Mouse (Mus musculus): ENCODE measurements around the gene Ddr2. TPM values are rescaled to one million over a fixed set of nuclear protein-coding genes. Genes with fewer than 3 reads are reported as not detected.
"Not testable (repeated sequence)": the region's sequence is repeated elsewhere in the genome, so short reads cannot be mapped to it uniquely, and the experiment has no call there.

The Ddr2 gene
- polyA plus RNA-seq, 1 experiment from 2014 or later, result 91.8 TPM

GRCm38 (mm10) chr1:170008432-170009220, 101.9 kb downstream of the Ddr2 start:
- Histone ChIP-seq H3K4me1 (no peaks in the 10 kb centered on the region), H3K9me3 (replicated peaks) (no peaks in the 10 kb centered on the region), H3K4me3 (no peak overlapping the region), H3K36me3 (peaks cover 53% of the 10 kb centered on the region), H3K27ac (no peak overlapping the region), H3K27me3 (ENCODE audit: low read depth, poor library complexity, severe bottlenecking) (no peaks in the 10 kb centered on the region)
- no peak for DNase-seq (ENCODE audit: low spot score)
- WGBS, result 69% methylated on average over 13 of the region's 13 CpGs

GRCm38 (mm10) chr1:170006516-170006915, 104.0 kb downstream of the Ddr2 start:
- peaks cover 66% of the 10 kb centered on the region for H3K36me3 ChIP-seq
- 58% methylated on average over 5 of the region's 5 CpGs for WGBS
- no peaks in the 10 kb centered on the region for H3K9me3 ChIP-seq (replicated peaks)
- no peak overlapping the region for H3K4me3 ChIP-seq
- H3K4me1 ChIP-seq, result no peaks in the 10 kb centered on the region
- peak overlapping the region; percentile 14; the same call in 1 of the 2 replicates for H3K27ac ChIP-seq
- H3K27me3 ChIP-seq (ENCODE audit: low read depth, poor library complexity, severe bottlenecking), result no peaks in the 10 kb centered on the region
- no peak for DNase-seq (ENCODE audit: low spot score)

GRCm38 (mm10) chr1:170005297-170005696, 105.3 kb downstream of the Ddr2 start:
- Histone ChIP-seq H3K27ac (no peak overlapping the region), H3K4me3 (no peak overlapping the region), H3K36me3 (peaks cover 66% of the 10 kb centered on the region), H3K4me1 (no peaks in the 10 kb centered on the region), H3K27me3 (ENCODE audit: low read depth, poor library complexity, severe bottlenecking) (no peaks in the 10 kb centered on the region), H3K9me3 (replicated peaks) (no peaks in the 10 kb centered on the region)
- DNase-seq (ENCODE audit: low spot score), result no peak
- 80% methylated on average over 3 of the region's 3 CpGs for WGBS

- not testable (repeated sequence) for H3K27me3 ChIP-seq (ENCODE audit: low read depth, poor library complexity, severe bottlenecking); H3K27ac ChIP-seq; H3K9me3 ChIP-seq (replicated peaks); DNase-seq (ENCODE audit: low spot score); H3K4me3 ChIP-seq; H3K4me1 ChIP-seq
- peaks cover 78% of the 10 kb centered on the region for H3K36me3 ChIP-seq
- 93% methylated on average over 6 of the region's 6 CpGs for WGBS
These were observed 116.7 kb downstream of the Ddr2 start for GRCm38 (mm10) chr1:169993901-169994300.

GRCm38 (mm10) chr1:169986166-169986565, 124.4 kb downstream of the Ddr2 start:
- Histone ChIP-seq H3K9me3 (replicated peaks) (no peaks in the 10 kb centered on the region), H3K4me3 (no peak overlapping the region), H3K27ac (no peak overlapping the region), H3K27me3 (ENCODE audit: low read depth, poor library complexity, severe bottlenecking) (no peaks in the 10 kb centered on the region), H3K4me1 (no peaks in the 10 kb centered on the region), H3K36me3 (peaks cover 76% of the 10 kb centered on the region)
- 75% methylated on average over 1 of the region's 1 CpGs for WGBS
- no peak for DNase-seq (ENCODE audit: low spot score)

- no peaks in the 10 kb centered on the region for H3K9me3 ChIP-seq (replicated peaks)
- H3K4me1 ChIP-seq, result no peaks in the 10 kb centered on the region
- no peak for DNase-seq (ENCODE audit: low spot score)
- no peak overlapping the region for H3K4me3 ChIP-seq
- H3K27me3 ChIP-seq (ENCODE audit: low read depth, poor library complexity, severe bottlenecking), result no peaks in the 10 kb centered on the region
- H3K27ac ChIP-seq, result no peak overlapping the region
- 90% methylated on average over 4 of the region's 4 CpGs for WGBS
- peaks cover 66% of the 10 kb centered on the region for H3K36me3 ChIP-seq
These were observed 132.9 kb downstream of the Ddr2 start for GRCm38 (mm10) chr1:169977621-169978020.

- H3K4me3 ChIP-seq, result no peak overlapping the region
- WGBS, result 80% methylated on average over 2 of the region's 2 CpGs
- peaks cover 46% of the 10 kb centered on the region for H3K36me3 ChIP-seq
- peaks cover 17% of the 10 kb centered on the region for H3K4me1 ChIP-seq
- H3K9me3 ChIP-seq (replicated peaks), result no peaks in the 10 kb centered on the region
- no peaks in the 10 kb centered on the region for H3K27me3 ChIP-seq (ENCODE audit: low read depth, poor library complexity, severe bottlenecking)
- DNase-seq (ENCODE audit: low spot score), result no peak
- H3K27ac ChIP-seq, result no peak overlapping the region
These were observed 138.6 kb downstream of the Ddr2 start for GRCm38 (mm10) chr1:169971998-169972397.

GRCm38 (mm10) chr1:169970936-169971335, 139.6 kb downstream of the Ddr2 start:
- 94% methylated on average over 4 of the region's 4 CpGs for WGBS
- Histone ChIP-seq H3K27ac (no peak overlapping the region), H3K4me1 (peaks cover 17% of the 10 kb centered on the region), H3K27me3 (ENCODE audit: low read depth, poor library complexity, severe bottlenecking) (no peaks in the 10 kb centered on the region), H3K36me3 (peaks cover 40% of the 10 kb centered on the region), H3K9me3 (replicated peaks) (no peaks in the 10 kb centered on the region), H3K4me3 (no peak overlapping the region)
- no peak for DNase-seq (ENCODE audit: low spot score)

- no peak for DNase-seq (ENCODE audit: low spot score)
- WGBS, result 2% methylated on average over 9 of the region's 9 CpGs
- no peaks in the 10 kb centered on the region for H3K9me3 ChIP-seq (replicated peaks)
- H3K27ac ChIP-seq, result peak overlapping the region; percentile 83
- peaks cover 17% of the 10 kb centered on the region for H3K4me1 ChIP-seq
- peak overlapping the region; percentile 68 for H3K4me3 ChIP-seq
- no peaks in the 10 kb centered on the region for H3K27me3 ChIP-seq (ENCODE audit: low read depth, poor library complexity, severe bottlenecking)
- peaks cover 40% of the 10 kb centered on the region for H3K36me3 ChIP-seq
These were observed 141.1 kb downstream of the Ddr2 start for GRCm38 (mm10) chr1:169969516-169969886.

GRCm38 (mm10) chr1:169968792-169969515, 141.6 kb downstream of the Ddr2 start, which contains the start of gene Hsd17b7:
TSS of gene Hsd17b7 (minus strand) at chr1:169969241.
- no peaks in the 10 kb centered on the region for H3K9me3 ChIP-seq (replicated peaks)
- H3K36me3 ChIP-seq, result peaks cover 43% of the 10 kb centered on the region
- peak; percentile 97 for DNase-seq (ENCODE audit: low spot score)
- WGBS, result 2% methylated on average over 48 of the region's 48 CpGs
- H3K4me3 ChIP-seq, result peak within 1 kb of the TSS; percentile 68
- H3K27ac ChIP-seq, result peak within 1 kb of the TSS; percentile 83
- H3K27me3 ChIP-seq (ENCODE audit: low read depth, poor library complexity, severe bottlenecking), result no peaks in the 10 kb centered on the region
- peaks cover 17% of the 10 kb centered on the region for H3K4me1 ChIP-seq

GRCm38 (mm10) chr1:169953106-169953505, 157.5 kb downstream of the Ddr2 start:
- no peak overlapping the region for H3K4me3 ChIP-seq
- H3K4me1 ChIP-seq, result no peaks in the 10 kb centered on the region
- peaks cover 80% of the 10 kb centered on the region for H3K36me3 ChIP-seq
- 96% methylated on average over 10 of the region's 10 CpGs for WGBS
- H3K9me3 ChIP-seq (replicated peaks), result no peaks in the 10 kb centered on the region
- DNase-seq (ENCODE audit: low spot score), result no peak
- H3K27ac ChIP-seq, result no peak overlapping the region
- H3K27me3 ChIP-seq (ENCODE audit: low read depth, poor library complexity, severe bottlenecking), result no peaks in the 10 kb centered on the region

- Histone ChIP-seq H3K9me3 (replicated peaks) (no peaks in the 10 kb centered on the region), H3K4me3 (no peak overlapping the region), H3K27ac (no peak overlapping the region), H3K27me3 (ENCODE audit: low read depth, poor library complexity, severe bottlenecking) (no peaks in the 10 kb centered on the region), H3K4me1 (no peaks in the 10 kb centered on the region), H3K36me3 (peaks cover 75% of the 10 kb centered on the region)
- no peak for DNase-seq (ENCODE audit: low spot score)
- 94% methylated on average over 10 of the region's 10 CpGs for WGBS
These were observed 157.9 kb downstream of the Ddr2 start for GRCm38 (mm10) chr1:169952636-169953035.

GRCm38 (mm10) chr1:169951561-169951960, 159.0 kb downstream of the Ddr2 start:
- DNase-seq (ENCODE audit: low spot score), result no peak
- WGBS, result 92% methylated on average over 6 of the region's 6 CpGs
- no peaks in the 10 kb centered on the region for H3K9me3 ChIP-seq (replicated peaks)
- no peaks in the 10 kb centered on the region for H3K27me3 ChIP-seq (ENCODE audit: low read depth, poor library complexity, severe bottlenecking)
- H3K4me3 ChIP-seq, result no peak overlapping the region
- H3K36me3 ChIP-seq, result peaks cover 64% of the 10 kb centered on the region
- H3K4me1 ChIP-seq, result no peaks in the 10 kb centered on the region
- no peak overlapping the region for H3K27ac ChIP-seq
